8 mouse cellular contexts compared by ENCODE assay signal in genomic region chr10:60193532-60194423, GRCm38 (mm10). TPM values are rescaled to one million over a fixed set of nuclear protein-coding genes. Genes with fewer than 3 reads are reported as not detected.
DNase-seq lines count a peak whose midpoint lies in the region; ATAC-seq lines count a peak whose summit lies in the region.

No protein-coding gene starts in this region.

- H3K4me3 ChIP-seq in heart, embryonic 13.5 days = peak overlapping the region; percentile 30
- H3K4me3 ChIP-seq in limb, embryonic 12.5 days (replicated peaks) = peak overlapping the region; percentile 19
- H3K4me3 ChIP-seq in neural tube, embryonic 12.5 days = no peak overlapping the region

- WGBS in heart, embryonic 13.5 days = 8% methylated on average over 19 of the region's 19 CpGs
- 14% methylated on average over 19 of the region's 19 CpGs for WGBS in limb, embryonic 12.5 days
- 5% methylated on average over 19 of the region's 19 CpGs for WGBS in neural tube, embryonic 12.5 days

- peaks cover 52% of the 10 kb centered on the region for H3K4me1 ChIP-seq in heart, embryonic 13.5 days
- H3K4me1 ChIP-seq in limb, embryonic 12.5 days (replicated peaks) = peaks cover 54% of the 10 kb centered on the region
- H3K4me1 ChIP-seq in neural tube, embryonic 12.5 days = peaks cover 42% of the 10 kb centered on the region

- peak overlapping the region; percentile 71 for H3K27ac ChIP-seq in heart, embryonic 13.5 days (replicated peaks)
- H3K27ac ChIP-seq in limb, embryonic 12.5 days = peak overlapping the region; percentile 86
- H3K27ac ChIP-seq in neural tube, embryonic 12.5 days = peak overlapping the region; percentile 57

- no peaks in the 10 kb centered on the region for H3K9me3 ChIP-seq in heart, embryonic 13.5 days
- H3K9me3 ChIP-seq in limb, embryonic 12.5 days = no peaks in the 10 kb centered on the region
- H3K9me3 ChIP-seq in neural tube, embryonic 12.5 days = no peaks in the 10 kb centered on the region

- ATAC-seq in cerebellum, adult (ENCODE audit: insufficient number of reproducible peaks, low FRiP score, low TSS enrichment) = no peak
- ATAC-seq in heart, embryonic 13.5 days (ENCODE audit: extremely low read depth, insufficient number of reproducible peaks, low FRiP score, low TSS enrichment) = peak; percentile 75
- ATAC-seq in limb, embryonic 12.5 days (ENCODE audit: insufficient number of reproducible peaks, insufficient read depth, low FRiP score, low TSS enrichment, low read depth) = peak; percentile 78
- peak; percentile 91 for ATAC-seq in neural tube, embryonic 12.5 days (ENCODE audit: low FRiP score, low read depth)

- H3K36me3 ChIP-seq in heart, embryonic 13.5 days = no peaks in the 10 kb centered on the region
- no peaks in the 10 kb centered on the region for H3K36me3 ChIP-seq in limb, embryonic 12.5 days
- no peaks in the 10 kb centered on the region for H3K36me3 ChIP-seq in neural tube, embryonic 12.5 days

- peak; percentile 38 for DNase-seq in cerebellum, adult 11-12 months
- peak; percentile 29 to 39 for DNase-seq in thymus, postnatal 10 days (ENCODE audit: low spot score in 2 of 2)
- DNase-seq in thymus, adult 18-20 months = no peak
- no peak for DNase-seq in frontal cortex, postnatal 14 days (ENCODE audit: low spot score in 2 of 2)

- H3K9ac ChIP-seq in heart, embryonic 13.5 days = peak overlapping the region; percentile 62
- 0 out of 2 replicates have a peak overlapping the region, but pooled peaks have one; percentile 18 for H3K9ac ChIP-seq in limb, embryonic 12.5 days (replicated peaks)
- H3K9ac ChIP-seq in neural tube, embryonic 12.5 days = peak overlapping the region; percentile 6; the same call in 1 of the 2 replicates

- peak overlapping the region; percentile 59 for H3K4me2 ChIP-seq in heart, embryonic 13.5 days
- H3K4me2 ChIP-seq in limb, embryonic 12.5 days = peak overlapping the region; percentile 46
- peak overlapping the region; percentile 49 for H3K4me2 ChIP-seq in neural tube, embryonic 12.5 days (replicated peaks)

- peaks cover 29% of the 10 kb centered on the region for H3K27me3 ChIP-seq in heart, embryonic 13.5 days (replicated peaks)
- H3K27me3 ChIP-seq in limb, embryonic 12.5 days = peaks cover 9% of the 10 kb centered on the region; the same call in 1 of the 2 replicates
- no peaks in the 10 kb centered on the region for H3K27me3 ChIP-seq in neural tube, embryonic 12.5 days (replicated peaks)

RNA-seq across cellular contexts. Expression of gene Chst3, which starts 25.3 kb away (rescaled TPM):
- 0.43 and 0.60 TPM in 2 replicates for polyA plus RNA-seq in heart, embryonic 13.5 days (2015; fragmentation: Nextera tagmentation; extraction: Ambion mirVana)
- 2.7 and 3.4 TPM in 2 replicates for polyA plus RNA-seq in limb, embryonic 12.5 days (2016; fragmentation: Nextera tagmentation; extraction: Ambion mirVana)
- 2.9 and 3.3 TPM in 2 replicates for polyA plus RNA-seq in neural tube, embryonic 12.5 days (2016; fragmentation: Nextera tagmentation; extraction: Ambion mirVana)

Comparison
In these comparisons a context has a peak if more than half of its experiments do, and no peak if none do; other contexts are left out.
1. DNase-seq: peak in cerebellum, adult 11-12 months (single experiment) and thymus, postnatal 10 days (2 of 2); none in thymus, adult 18-20 months (0 of 2) and frontal cortex, postnatal 14 days (0 of 2).
2. H3K9ac ChIP-seq: peak in every context shown above with its lines; median percentile 62 in heart, embryonic 13.5 days; 18 in limb, embryonic 12.5 days; 6 in neural tube, embryonic 12.5 days.
3. Peak in every context shown above with its lines, with median percentiles within 50 percentile points of each other: H3K27ac ChIP-seq and H3K4me2 ChIP-seq.